Mouse (Mus musculus): ENCODE results near the gene Prdm2.

Prdm2 gene

DNA sequence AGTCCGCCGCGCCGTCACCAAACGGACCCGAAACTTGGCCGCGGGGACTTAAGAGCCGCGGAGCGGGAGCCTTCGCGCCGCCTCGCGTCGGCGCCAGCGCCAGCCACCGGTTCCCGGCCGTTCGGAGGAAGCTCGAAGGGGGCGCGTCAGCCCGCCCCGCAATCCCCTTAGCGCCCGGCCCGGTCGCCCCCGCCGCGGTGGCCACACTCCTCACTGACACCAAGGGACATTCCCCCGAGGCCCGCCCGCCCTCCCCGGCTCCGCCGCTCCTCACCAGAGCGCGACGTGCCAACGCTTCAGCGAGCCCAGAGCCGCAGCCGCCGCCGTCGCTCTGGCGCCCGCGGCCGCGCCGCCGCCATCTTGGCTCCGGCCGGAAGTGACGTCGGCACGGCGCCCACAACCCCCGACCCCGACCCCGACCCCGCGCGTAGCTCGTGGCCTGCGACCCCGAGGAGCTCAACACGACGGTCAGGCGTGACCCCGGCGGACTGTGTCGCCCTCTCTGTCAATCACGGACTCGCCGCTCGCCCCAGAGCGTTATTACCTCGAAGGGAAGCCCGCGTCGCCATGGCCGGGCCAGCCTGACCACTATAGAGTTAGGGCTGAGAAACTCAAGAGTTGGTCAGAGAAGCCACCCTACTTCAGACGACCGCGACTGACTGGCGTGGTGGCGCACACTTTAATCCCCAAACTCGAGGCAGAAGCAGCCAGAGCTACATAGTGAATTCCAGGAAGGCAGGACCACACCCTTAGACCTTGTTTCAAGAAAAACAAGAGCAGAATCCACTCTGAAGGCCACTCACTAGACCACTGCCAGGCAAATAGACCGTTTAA is at the start of gene Prdm2:
TSS of gene Prdm2 (minus strand) at position 655 of the 834 bp plus-strand sequence.
- in situ Hi-C loops (cut with MboI; ENCODE audit: unreplicated experiment in 2 of 2) = no loop called here

DNA sequence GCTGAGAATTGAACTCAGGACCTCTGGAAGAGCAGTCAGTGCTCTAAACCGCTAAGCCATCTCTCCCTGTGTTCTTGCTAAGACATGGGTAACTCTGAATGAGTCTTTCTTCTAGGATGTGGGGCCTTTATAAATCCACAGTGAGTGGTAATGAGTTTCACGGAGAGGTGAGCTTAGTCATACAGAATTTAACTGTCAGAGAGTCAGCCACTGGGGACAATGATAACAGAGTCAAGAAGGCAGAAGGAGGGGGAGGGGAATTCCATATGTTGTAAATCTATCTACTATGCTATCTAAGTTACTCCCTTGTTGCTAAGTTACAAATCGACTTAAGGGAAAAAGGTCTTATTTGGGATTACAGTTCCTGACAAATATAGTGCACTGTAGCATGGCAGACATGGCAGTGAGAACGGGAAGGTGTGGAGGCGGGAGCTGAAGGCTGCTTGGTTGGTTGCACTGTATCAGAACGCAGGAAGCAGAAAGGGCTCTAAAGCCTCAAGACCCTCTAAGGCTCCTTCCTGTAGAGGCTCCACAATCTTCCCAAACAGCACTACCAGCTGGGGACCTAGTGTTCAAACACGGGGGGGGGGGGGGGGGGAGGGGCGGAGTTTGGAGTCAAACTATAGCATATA is 47.0 kb upstream of the Prdm2 start:
- in situ Hi-C loops (cut with MboI; ENCODE audit: unreplicated experiment in 2 of 2) = no loop called here

DNA sequence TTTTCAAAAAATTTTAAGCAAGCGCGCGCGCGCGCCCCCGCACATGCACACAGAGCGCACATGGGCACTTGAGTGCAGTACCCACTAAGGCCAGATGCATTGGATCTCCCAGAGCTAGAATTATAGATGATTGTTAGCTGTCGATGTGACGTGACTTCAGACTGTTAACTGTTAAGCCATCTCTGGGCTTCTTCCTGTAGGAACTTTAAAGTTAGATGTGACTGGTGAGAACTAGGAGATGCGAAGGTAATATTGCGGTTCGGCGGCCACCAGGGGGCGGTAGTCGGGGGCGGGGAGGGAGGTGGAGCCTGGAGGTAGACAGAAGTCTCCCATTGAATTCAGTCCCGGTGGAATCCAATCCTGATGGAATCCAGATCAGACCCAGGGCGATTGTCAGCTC is 45.7 kb upstream of the Prdm2 start:
- in situ Hi-C loops (cut with MboI; ENCODE audit: unreplicated experiment in 2 of 2) = no loop called here

DNA sequence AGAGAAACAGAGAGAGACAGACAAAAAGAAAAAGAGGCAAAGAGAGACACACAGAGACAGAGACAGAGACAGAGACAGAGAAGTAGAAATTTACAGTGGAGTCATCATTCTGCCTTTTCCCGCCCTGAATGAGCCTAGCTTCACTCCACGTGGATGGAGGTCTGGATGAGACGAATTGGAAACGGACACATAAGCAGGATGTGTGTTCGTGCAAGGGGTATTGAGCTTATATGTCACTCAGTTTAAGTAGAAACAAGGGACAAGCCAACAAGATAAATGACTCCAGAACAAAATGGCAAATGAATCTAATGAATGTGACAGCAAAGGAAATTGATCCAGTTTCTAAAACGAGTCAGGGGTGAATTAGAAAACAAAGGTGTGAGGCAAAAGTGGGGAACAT is 45.2 kb upstream of the Prdm2 start:
- in situ Hi-C loops (cut with MboI; ENCODE audit: unreplicated experiment in 2 of 2) = no loop called here

DNA sequence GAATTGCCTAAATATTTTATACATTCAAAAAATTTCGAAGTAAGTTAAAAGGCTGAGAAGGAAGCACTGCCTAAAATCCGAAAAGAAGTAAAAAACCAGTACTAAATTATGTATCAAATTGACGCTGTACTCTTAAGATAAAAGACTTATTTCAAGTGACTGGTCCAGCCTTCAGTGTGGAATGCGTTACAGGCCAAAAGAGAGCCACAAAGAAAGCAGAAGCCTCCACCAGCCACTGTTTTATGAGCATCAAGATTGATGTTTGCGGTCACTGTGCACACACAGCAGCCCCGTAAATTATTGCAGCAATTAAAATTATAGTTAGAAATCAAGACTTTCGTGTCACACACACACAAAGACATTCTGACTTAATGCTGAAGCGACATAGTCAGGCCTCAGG is 42.7 kb upstream of the Prdm2 start:
- in situ Hi-C loops (cut with MboI; ENCODE audit: unreplicated experiment in 2 of 2) = no loop called here

DNA sequence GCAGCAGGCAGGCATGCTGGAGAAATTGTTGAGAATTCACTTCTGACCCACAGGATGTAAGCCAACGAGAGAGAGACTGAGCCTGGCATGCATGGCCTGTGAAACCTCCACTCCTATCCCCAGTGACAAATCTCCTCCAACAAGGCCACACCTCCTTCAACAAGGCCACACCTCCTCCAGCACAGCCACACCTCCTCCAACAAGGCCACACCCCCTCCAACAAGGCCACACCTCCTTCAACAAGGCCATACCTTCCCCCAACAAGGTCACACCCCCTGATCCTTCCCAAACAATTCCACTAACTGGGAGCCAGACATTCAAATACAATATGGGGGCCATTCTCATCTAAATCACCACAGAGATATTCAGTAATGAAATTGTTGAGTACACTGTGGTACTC is 40.6 kb upstream of the Prdm2 start:
- in situ Hi-C loops (cut with MboI; ENCODE audit: unreplicated experiment in 2 of 2) = no loop called here

DNA sequence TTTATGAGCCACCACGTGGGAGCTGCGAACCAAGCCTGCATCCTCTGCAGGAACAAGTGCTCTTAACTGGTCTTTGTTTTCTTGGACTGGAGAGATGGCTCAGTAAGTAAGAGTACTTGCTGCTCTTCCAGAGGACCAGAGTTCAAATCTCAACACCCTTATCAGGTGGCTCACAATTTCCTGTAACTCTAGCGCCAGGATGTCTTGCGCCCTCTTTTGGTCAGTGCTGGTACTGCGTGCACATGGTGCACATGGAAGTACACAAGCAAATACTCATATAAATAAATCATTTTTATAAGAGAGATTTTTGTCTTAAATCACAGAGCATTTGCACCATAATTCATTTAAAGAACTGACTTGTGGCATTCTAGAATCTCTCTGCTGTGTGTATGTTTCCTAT is 35.3 kb upstream of the Prdm2 start:
- in situ Hi-C loops (cut with MboI; ENCODE audit: unreplicated experiment in 2 of 2) = loop anchor here (25.0 kb wide), 4 partner anchors 1086 to 1386 kb away; partner anchors contain the start of genes Efhd2 (in 1 of the 2) and Fhad1 (in 1 of the 2)

DNA sequence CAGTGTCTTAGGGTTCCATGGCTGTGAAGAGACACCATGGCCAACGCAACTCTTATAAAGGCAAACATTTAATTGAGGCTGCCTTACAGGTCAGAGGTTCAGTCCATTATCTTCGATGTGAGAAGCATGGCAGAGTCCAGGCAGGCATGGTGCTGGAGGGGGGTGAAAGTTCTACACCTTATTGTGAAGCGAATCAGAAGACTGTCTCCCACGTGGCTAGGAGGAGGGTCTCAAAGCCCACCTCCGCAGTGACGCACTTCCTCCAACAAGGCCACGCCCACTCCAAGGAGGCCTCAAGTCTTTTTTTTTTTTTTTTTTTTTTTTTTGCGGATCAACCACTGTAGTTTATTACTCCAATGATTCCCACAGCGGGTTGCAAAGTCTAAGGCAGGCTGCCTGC is 28.5 kb upstream of the Prdm2 start:
- in situ Hi-C loops (cut with MboI; ENCODE audit: unreplicated experiment in 2 of 2) = loop anchor here (25.0 kb wide), 4 partner anchors 1079 to 1379 kb away; partner anchors contain the start of genes Efhd2 (in 1 of the 2) and Fhad1 (in 1 of the 2)

DNA sequence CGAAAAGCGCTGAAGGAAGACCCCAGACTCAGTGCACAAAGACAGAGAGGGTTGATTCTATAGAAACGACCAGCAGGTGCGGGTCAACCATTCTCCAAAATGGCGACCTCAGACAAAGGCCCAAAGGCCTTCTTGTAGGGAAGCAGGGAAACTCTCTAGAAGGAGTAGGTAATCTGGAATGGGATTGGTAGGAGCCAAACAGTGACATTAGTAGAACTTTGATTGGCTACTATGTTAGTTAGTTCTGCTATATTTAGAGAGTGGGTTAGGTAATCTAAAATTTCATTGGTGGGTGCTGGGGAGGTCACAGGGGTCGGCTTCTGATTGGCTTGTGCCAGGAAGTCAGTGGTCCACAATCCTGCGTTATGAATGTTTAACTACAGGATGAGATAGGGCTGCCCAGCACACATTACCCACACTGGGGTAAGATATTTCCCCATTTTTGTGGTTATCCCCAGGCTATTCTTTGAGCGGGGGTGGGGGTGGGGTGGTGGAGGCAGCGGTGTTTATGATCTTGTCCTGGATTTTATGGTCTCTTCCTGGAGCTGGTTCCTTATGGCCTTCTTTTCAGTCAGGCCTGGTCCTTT is 26.9 kb upstream of the Prdm2 start:
- in situ Hi-C loops (cut with MboI; ENCODE audit: unreplicated experiment in 2 of 2) = loop anchor here (5.0 to 25.0 kb wide), 7 partner anchors 125 to 1385 kb away; partner anchors contain the start of genes Efhd2 (in 1 of the 2) and Fhad1 (in 1 of the 2)

DNA sequence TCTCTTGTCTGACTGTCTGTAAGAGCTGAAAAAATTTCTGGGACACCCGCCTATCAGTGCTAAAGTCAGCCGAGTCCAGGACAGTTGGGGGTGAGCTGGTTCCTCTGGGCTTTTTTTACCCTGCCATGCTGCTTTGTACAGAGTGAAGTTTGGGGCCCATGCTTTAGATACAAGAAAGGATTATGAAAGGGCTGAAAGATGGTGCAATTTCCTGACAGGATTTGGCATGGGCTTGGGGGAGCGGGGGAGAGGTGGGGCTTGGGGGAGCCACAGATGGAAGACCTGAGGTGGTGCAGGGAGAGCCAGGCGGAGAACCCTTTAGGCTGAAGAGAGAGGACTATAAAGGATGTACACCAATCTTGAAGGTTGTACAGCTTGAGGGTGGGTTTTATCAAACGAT is 26.3 kb upstream of the Prdm2 start:
- in situ Hi-C loops (cut with MboI; ENCODE audit: unreplicated experiment in 2 of 2) = loop anchor here (5.0 to 25.0 kb wide), 7 partner anchors 124 to 1384 kb away; partner anchors contain the start of genes Efhd2 (in 1 of the 2) and Fhad1 (in 1 of the 2)

DNA sequence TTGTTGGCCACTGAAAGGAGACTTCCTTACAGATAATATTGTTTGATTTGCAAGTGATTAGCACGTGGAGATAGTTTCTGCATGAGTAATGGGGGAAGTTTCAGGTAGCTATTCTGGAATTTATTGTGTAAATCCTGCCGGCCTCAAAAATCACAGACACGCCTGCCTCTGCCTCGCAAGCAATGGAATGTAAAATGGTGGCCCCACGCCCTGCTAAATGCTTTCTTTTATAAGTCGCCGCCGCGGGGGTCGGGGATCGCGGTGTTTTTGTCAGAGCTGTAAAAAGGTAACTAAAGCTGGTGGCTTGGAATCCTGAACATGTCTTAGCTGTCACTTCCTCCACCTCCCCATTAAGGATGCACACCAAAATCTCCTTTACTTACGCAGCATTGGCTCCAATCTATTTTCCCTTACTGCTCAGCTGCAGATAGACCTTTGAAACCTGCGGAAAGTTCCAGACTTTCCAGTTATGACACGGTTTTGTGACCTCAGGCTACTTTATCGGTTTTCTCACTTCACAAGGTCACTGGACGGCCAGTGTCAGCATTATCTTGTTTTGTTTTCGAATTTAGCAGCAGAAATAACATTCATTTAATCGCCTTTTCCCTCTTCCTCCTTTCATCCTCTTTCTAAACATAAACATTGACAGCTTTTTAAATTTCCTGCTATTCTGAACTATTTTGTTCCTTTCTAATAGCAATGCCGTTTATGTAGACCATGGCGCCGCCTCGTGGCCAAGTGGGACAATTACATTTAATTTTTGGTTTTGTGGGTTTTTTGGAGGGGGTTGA is 25.6 kb upstream of the Prdm2 start:
- in situ Hi-C loops (cut with MboI; ENCODE audit: unreplicated experiment in 2 of 2) = loop anchor here (5.0 to 25.0 kb wide), 7 partner anchors 124 to 1384 kb away; partner anchors contain the start of genes Efhd2 (in 1 of the 2) and Fhad1 (in 1 of the 2)

DNA sequence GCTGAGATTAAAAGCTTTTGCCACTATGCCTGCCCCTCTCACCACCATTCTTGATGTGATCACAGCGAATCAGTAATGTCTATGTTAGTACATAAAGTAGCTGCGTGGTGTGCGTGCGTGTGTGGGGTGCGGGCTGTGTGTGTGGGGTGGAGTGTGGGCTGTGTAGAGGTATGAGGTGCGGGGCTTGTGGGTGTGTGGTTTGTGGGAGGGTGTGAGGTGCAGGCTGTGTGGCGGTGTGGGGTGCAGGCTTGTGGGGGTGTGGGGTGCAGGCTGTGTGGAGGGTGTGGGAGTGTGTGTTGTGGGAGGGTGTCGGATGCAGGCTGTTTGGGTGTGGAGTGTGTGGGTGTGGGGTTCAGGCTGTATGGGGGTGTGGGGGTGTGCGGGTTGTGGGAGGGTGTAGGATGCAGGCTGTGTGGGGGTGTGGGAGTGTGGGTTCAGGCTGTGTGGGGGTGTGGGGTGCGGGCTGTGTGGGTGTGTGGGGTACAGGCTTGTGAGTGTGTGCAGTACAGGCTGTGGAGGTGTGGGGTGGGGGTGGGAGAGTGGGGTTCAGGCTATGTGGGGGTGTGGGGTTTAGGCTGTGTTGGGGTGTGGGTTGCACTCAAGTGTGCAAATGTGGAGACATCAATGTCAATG is 19.1 kb upstream of the Prdm2 start:
- in situ Hi-C loops (cut with MboI; ENCODE audit: unreplicated experiment in 2 of 2) = loop anchor here (10.0 to 25.0 kb wide), 6 partner anchors 117 to 1377 kb away; partner anchors contain the start of genes Efhd2 (in 1 of the 2) and Fhad1 (in 1 of the 2)

DNA sequence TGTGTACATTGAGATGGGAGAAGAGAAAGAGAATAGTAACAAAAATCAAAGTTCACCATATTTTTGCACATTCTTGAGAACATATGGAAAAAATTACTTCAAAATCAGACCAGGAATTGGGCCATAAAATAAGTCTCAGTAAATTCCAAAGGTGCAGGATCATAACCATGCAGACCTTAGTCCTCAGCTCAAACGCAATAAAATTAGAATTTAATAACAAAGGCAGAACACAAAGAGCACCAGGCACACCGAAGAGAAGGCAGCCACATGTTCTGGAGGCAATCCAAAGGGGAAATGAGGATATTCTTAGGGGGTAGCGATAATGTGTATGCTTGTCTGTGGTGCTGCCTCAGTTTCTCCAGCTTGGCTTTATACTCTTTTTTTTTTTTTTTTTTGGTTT is 18.3 kb upstream of the Prdm2 start:
- in situ Hi-C loops (cut with MboI; ENCODE audit: unreplicated experiment in 2 of 2) = loop anchor here (10.0 to 25.0 kb wide), 6 partner anchors 116 to 1376 kb away; partner anchors contain the start of genes Efhd2 (in 1 of the 2) and Fhad1 (in 1 of the 2)

DNA sequence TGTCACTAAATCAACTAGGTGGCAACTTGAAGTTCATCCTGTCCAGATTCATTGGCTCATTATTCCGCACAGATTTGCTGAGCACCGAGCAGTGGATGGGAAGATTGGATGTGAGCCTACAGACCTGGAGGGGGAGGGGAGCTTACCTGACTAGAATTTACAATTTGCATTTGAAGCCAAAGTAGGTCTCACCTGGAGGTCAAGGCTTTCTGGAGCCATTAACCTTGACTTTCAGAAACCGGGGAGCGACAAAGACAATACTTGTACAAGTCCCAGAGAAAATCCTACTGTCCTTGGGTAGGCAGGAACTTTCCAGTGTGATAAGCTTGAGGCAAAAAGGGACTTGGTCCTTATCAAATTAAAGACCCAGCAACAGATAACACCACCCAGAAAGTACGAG is 15.2 kb upstream of the Prdm2 start:
- in situ Hi-C loops (cut with MboI; ENCODE audit: unreplicated experiment in 2 of 2) = loop anchor here (25.0 kb wide), 4 partner anchors 1066 to 1366 kb away; partner anchors contain the start of genes Efhd2 (in 1 of the 2) and Fhad1 (in 1 of the 2)

DNA sequence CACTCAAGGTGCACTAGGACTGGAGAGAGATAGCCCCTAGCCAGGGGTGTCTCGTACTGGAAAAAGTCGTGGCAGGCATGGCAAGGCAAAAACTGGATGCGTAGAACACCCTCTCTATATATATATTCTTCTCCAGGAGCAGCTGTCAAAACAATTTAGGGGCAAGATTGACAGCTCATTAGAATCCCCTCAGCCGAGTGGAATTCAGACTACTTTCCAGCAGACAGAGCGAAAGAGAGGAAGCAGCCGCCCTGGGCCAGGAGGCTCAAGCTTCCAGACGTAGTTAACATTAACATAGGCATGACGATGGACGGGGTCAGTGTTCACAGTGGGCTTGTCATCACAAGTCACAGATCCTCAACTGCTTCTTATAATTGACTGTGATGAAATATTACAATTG is 13.1 kb upstream of the Prdm2 start:
- in situ Hi-C loops (cut with MboI; ENCODE audit: unreplicated experiment in 2 of 2) = loop anchor here (25.0 kb wide), 4 partner anchors 1064 to 1364 kb away; partner anchors contain the start of genes Efhd2 (in 1 of the 2) and Fhad1 (in 1 of the 2)

DNA sequence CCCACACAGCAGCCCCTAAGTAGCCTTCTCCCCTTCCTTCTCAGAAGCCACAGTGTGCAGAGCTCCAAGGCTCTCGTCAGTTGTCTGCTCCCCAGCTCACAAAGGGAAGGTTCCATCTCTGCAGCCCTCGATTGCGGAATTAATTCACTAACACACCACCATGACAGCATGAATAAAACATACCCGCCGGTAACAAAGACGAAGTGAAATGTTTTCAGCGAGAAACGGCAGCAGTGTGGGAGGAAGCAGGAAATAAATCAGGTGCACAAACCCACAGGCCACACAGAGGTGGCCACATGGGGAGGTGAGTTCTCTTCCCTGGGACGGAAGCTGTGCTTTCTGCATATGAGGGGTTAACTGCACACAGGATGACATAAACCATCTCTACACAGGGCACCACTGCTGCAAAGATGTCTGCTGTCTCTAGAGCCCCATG is 6.5 kb upstream of the Prdm2 start:
- in situ Hi-C loops (cut with MboI; ENCODE audit: unreplicated experiment in 2 of 2) = no loop called here

DNA sequence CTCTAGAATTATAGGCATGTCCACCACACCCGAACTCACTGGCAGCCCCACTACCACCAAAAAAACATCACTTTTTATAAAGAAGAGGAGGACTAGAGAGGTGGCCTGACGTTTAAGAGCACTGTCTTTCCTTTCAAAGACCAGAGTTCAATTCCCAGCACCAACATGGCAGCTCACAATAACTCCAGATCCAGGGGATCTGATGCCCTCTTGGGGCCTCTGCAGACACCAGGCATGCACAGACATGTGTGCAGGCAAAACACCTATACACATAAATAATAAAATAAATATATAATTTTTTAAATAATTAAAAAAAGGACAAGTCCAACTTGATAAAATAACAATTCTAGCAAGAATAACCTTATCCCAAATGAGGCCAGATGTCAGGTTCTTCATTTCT is 6.1 kb upstream of the Prdm2 start:
- in situ Hi-C loops (cut with MboI; ENCODE audit: unreplicated experiment in 2 of 2) = no loop called here

DNA sequence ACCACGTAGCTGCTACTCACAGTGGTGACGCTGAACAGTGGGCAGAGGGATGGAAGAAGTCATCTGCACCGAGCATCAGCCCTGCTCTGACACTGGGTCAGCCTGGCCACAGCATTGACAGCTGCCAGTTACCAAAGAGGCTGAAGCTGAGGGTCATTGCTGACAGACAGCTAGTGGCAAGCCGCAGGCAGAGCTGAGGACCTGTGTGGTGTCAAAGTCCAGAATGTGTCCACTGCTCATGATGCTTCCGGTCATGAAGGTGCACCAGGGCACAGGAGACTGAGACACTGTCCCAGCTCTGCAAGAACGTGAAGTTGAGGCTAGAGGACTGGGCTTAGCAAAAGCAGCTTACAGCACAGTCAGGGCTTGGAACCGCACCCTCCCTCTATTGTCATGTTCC is 4.4 kb upstream of the Prdm2 start:
- in situ Hi-C loops (cut with MboI; ENCODE audit: unreplicated experiment in 2 of 2) = no loop called here

DNA sequence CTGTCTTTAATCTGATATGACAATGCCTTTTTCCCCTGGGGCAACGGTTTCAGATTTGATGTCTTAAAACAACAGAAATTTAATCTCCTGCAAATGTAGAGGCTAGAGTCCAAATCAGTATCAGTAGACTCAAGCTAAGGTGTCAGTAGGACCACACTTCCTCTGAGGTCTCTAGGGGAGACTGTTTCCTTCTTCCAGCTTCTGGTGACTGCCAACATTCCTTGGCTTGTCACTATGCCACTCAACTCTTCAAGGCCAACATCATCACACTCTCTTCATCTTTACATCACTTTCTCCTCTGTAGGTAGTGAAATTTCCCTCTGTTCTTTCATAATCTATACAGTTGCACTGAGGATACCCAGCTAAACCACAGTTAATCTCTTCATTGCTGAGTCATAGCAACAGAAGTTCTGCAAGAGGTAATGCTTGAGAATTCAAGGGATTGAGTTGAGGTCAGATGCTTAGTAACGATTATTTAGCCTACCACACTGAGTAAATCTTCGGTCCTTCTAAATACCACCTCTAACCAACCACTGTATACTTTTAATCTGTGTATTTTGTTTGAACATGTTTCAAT is 1.5 kb upstream of the Prdm2 start:
- in situ Hi-C loops (cut with MboI; ENCODE audit: unreplicated experiment in 2 of 2) = no loop called here

Data from v-Abl transformed pro-B cells (cell line).